Mouse (Mus musculus) R1 (cell line): ENCODE measurements at regions not wholly inside any gene's neighbourhood (a gene's known extent, or its start where the extent isn't known, plus 50 kb on each side); places are given as distances from the start of the nearest gene placed in this dataset.

Source experiments
- DNase-seq: peaks from one replicate; pipeline ENCODE4 v3.0.0-alpha.2; 2018; ENCODE audit warnings: low read depth, low spot score

- no peak for DNase-seq
These were observed 294.0 kb upstream of the Tle4 start for GRCm38 (mm10) chr19:14891689-14892389.

DNA sequence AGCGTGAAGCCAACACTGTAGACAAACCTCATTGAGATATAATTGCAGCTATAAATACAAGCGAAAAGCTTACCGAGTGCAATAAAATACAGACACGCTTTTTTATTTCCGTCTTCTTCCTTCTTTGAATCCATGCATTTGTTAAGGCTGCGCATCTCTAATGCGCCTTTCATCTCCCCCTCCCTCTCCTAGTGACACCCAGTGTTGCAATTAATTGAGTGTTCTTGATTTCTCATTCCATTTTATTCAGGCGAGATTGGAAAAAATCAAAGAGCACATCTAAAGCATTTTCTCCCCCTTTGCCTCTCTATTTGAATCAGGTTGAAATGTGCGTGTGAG lies 293.2 kb upstream of the Tle4 start:
- DNase-seq: no peak

DNA sequence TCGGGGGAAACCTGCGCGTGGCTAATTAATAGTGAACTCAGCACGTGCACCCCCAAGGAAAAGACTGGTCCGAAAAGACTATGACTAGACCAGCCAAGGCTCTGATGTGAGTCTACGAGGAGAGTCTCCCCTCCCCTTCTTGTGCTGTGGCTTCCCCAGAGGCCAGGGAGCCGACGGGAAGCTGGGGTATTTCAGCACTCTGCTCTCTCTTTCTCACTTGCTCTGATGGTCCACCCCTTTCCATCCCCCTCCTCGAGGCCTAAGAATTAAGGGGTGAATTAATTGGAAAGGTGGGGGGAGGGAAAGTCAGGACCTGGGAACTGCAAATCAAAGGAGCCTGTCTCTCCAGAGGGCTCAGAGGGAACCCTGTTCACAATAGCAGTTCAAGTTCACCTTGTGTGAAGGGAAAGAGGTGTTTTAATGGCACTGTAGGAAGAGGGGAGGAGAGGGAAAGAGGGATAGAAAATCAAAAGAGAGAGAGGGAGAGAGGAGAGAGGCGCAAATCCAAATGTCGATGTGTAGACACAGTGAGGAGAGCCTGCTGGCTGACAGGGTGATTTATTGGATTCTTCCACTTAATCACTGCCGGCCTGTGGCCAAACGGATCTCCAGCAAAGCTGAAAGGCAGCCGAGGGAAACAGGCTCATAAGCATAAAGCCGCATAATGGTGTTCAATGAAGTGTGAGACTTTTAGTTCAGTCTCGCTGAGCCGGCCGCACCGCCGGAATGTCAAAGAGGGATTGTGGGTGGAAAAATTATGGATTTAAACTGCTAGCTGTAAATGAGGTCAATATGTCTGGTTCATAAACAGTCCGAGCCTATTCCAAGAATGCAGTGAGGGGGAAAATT lies 292.6 kb upstream of the Tle4 start:
- peak; percentile 71 for DNase-seq

GRCm38 (mm10) chr19:14889794-14890193 lies 291.9 kb upstream of the Tle4 start:
- no peak for DNase-seq

- DNase-seq: no peak
These were observed 286.0 kb upstream of the Tle4 start for GRCm38 (mm10) chr19:14883707-14884421.

- DNase-seq: no peak
These were observed 283.0 kb upstream of the Tle4 start for GRCm38 (mm10) chr19:14880818-14881217.

GRCm38 (mm10) chr19:14873986-14874385 lies 276.1 kb upstream of the Tle4 start:
- peak; percentile 74 for DNase-seq

GRCm38 (mm10) chr19:14871178-14871867 lies 273.5 kb upstream of the Tle4 start:
- DNase-seq: peak; percentile 66

DNA sequence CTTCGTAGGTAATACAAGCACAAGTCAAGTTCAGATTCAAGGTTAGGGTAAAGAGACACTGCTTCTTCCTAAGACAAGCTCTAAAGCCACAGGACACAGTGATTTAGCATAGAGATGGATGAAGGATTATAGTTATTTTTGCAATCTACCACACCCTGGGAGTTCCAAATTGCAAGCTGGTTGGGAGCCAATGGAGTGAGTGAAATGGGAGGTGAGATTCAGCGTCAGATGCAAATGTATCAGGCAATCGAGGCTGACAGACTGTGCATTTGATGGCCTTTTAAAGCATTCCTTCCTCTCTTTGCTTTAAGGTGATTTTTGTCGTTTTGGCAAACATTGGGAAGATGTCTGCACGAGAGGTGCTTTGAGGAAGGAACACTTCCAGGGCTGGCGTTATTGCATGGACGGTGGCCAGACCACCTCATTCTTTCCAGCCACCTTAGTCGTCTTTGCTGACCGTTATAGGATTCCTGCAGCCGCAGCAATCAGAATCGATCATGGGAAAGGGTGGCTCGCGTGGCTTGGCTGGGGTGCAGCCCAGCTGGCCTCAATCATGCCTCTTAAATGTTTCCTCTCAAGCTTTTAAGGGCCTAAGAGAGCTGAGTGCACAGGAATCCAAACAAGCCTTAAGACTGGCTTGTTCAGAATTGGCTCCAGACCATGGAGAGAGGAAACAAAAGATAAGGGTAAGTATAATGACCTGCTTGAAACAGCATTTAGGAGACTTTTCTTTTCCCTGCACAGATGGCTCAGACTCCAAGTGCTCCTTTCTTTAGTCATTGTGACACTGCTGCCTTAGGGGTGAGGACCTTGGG lies 265.0 kb upstream of the Tle4 start:
- DNase-seq: no peak

- DNase-seq: no peak
These were observed 257.2 kb upstream of the Tle4 start for GRCm38 (mm10) chr19:14855036-14855435.

DNA sequence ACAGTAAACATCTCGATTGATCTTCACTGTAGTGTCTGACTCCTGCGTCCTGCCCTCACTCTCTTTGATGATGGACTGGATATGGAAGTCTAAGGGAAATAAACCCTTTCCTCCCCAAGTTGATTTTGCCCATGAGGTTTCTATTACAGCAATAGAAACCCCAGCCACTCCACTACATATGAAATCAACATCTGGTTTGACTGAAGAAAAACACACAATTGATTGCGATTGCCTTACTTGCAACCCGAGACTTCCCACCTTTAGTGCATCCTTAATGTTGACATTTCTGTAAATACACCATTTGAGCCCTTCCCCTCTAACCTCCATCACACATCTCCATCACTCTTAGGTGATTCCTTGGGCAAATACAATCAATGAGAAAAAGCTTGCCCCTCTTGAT lies 255.6 kb upstream of the Tle4 start:
- DNase-seq: no peak

GRCm38 (mm10) chr19:14849561-14849960 lies 251.7 kb upstream of the Tle4 start:
- no peak for DNase-seq

DNA sequence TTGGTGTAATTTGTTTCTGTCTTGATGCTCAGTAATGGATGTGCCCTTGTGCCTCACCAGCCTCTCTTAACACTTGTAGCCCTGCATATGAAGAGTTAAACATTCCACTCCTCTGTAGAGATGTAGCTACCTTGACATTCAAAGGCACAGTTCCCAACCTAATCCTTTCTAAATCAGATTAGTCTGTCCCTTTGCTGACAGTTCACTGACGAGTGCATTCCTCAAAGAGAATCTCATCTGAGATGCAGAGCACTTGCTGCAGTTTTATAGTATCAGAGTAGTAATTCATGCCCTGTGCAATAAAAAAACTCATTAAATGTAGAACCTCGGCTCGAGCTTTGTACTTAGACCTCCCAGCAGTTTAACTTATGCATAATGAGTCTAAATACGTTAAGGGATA lies 249.3 kb upstream of the Tle4 start:
- DNase-seq: peak; percentile 30

DNA sequence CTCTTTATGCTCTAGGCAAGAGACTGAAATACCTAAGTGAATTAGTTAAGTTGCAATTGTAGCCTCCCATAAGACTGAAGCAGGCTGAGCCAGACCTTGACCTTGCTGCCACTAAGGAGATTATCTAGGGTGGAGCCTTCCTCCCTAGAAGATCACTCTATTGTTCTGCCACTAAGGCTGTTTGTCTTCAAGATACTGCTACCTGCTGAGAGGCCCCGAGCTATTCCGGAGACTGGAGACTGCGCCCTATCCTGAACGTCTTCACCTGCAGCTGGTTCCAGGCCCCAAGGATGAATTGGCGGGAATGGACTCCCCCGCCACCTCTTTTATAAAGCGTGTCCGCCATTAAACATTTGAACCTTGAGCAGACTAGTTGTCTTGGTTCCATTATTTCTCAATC lies 237.8 kb upstream of the Tle4 start:
- peak; percentile 99 for DNase-seq

GRCm38 (mm10) chr19:14816354-14816753 lies 218.5 kb upstream of the Tle4 start:
- DNase-seq: no peak

DNA sequence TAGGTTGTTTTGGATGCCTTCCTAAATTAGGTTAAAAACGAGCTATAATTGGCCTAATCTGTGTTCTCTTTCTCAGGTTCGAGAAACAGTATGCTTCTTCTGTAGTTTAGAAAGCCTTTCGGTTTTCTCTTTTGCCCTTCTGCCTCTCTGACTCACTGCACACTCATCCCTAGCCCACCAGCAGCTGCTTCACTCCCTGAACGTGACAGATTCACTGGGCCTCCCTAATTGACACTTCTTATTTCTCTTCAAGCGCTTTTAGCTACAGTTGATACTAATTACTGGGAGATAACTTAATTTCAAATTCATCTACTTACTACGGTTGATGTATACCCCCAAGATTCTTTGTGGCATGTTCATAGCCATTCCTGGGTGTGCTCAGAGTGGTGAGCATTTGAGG lies 208.9 kb upstream of the Tle4 start:
- DNase-seq: no peak

DNA sequence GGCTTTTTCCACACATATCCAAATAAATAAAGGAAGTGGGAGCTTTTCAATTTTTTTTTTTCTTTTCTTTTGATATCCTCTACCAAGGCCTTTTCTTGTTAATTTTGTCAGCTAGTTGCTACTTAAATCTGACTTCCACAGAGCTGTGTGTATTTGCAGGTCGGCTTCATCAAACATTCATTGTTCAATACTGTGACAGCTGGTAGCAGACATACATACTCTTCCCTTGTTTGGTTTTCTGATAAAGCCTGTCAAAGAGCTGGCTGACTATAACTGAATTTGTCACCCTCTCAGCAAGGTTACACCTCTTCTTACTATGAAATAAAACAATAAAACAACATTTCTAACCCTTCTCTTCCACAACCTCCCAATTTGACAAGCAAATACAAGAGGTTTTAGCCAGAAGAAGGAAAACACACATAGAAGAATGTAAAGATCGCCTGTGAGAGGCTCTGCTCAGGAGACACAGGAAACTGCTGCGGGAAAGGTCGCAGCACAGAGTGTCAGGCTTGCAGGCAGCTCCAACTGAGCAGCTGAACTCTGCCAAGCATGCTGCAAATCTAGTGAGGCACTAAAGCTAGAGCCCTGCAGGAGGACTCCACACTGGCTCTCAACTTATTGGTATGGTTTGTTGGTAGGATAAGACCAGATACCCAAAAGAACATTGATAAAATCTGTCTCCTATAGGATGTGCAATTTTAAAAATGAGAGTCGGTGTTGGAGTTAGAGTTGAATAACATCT lies 205.2 kb upstream of the Tle4 start:
- no peak for DNase-seq

GRCm38 (mm10) chr19:14801669-14802068 lies 203.8 kb upstream of the Tle4 start:
- DNase-seq: no peak

DNA sequence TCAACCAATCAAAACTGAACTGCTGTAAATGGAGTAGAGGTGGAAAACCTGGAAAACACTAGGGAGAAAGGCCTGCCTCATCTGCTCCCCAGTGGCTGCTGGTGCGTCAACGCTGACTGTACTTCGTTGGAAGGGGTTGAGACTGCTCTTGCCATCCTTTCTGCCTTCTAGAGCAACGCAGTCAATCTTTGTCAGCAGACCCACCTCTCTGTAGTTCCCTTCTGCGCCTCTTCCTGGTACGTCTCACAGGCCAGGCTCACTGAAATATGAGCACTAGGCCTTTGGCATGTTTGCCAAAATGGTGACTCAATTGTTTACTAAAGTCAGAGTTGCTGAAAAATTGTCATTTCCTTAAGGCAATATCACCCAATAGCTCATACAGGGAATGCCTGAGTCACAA lies 201.2 kb upstream of the Tle4 start:
- no peak for DNase-seq

- peak; percentile 24 for DNase-seq
These were observed 200.6 kb upstream of the Tle4 start for GRCm38 (mm10) chr19:14798417-14798816.
